Mouse (Mus musculus): ENCODE data around the gene Chd1l. TPM values are rescaled to one million over a fixed set of nuclear protein-coding genes. Genes with fewer than 3 reads are reported as not detected.

Gene Chd1l
- polyA plus RNA-seq, 1 experiment from 2014 or later = 17.5 TPM

- Histone ChIP-seq H3K4me1 (replicated peaks) (no peaks in the 10 kb centered on the region), H3K36me3 (peaks cover 20% of the 10 kb centered on the region), H3K27ac (no peak overlapping the region), H3K4me3 (no peak overlapping the region), H3K9me3 (no peaks in the 10 kb centered on the region), H3K27me3 (ENCODE audit: insufficient read depth, poor library complexity, severe bottlenecking) (no peaks in the 10 kb centered on the region)
- no peak for DNase-seq (ENCODE audit: low spot score)
- 94% methylated on average over 5 of the region's 5 CpGs for WGBS
Measured at GRCm38 (mm10) chr3:97558554-97558953, 51.4 kb downstream of the Chd1l start.

- H3K9me3 ChIP-seq = no peaks in the 10 kb centered on the region
Measured at GRCm38 (mm10) chr3:97546205-97546604, 63.8 kb downstream of the Chd1l start.

GRCm38 (mm10) chr3:97540171-97540570 lies 69.8 kb downstream of the Chd1l start:
- no peaks in the 10 kb centered on the region for H3K36me3 ChIP-seq
- no peaks in the 10 kb centered on the region for H3K9me3 ChIP-seq
- 16% methylated on average over 1 of the region's 1 CpGs for WGBS
- no peak overlapping the region for H3K27ac ChIP-seq
- no peaks in the 10 kb centered on the region for H3K4me1 ChIP-seq (replicated peaks)
- H3K27me3 ChIP-seq (ENCODE audit: insufficient read depth, poor library complexity, severe bottlenecking) = no peaks in the 10 kb centered on the region
- no peak for DNase-seq (ENCODE audit: low spot score)
- no peak overlapping the region for H3K4me3 ChIP-seq

More at GRCm38 (mm10) chr3:97546205-97546604, 63.8 kb downstream of the Chd1l start:
- H3K36me3 ChIP-seq = no peaks in the 10 kb centered on the region
- H3K27ac ChIP-seq = no peak overlapping the region
- peaks cover 14% of the 10 kb centered on the region; the same call in 1 of the 2 replicates for H3K4me1 ChIP-seq (replicated peaks)
- no peaks in the 10 kb centered on the region for H3K27me3 ChIP-seq (ENCODE audit: insufficient read depth, poor library complexity, severe bottlenecking)
- 38% methylated on average over 8 of the region's 8 CpGs for whole genome bisulfite sequencing
- DNase-seq (ENCODE audit: low spot score) = no peak
- no peak overlapping the region for H3K4me3 ChIP-seq

- 70% methylated on average over 1 of the region's 1 CpGs for WGBS
- no peak for DNase-seq (ENCODE audit: low spot score)
- Histone ChIP-seq H3K4me1 (replicated peaks) (no peaks in the 10 kb centered on the region), H3K27me3 (ENCODE audit: insufficient read depth, poor library complexity, severe bottlenecking) (no peaks in the 10 kb centered on the region), H3K36me3 (no peaks in the 10 kb centered on the region), H3K9me3 (no peaks in the 10 kb centered on the region), H3K4me3 (no peak overlapping the region), H3K27ac (no peak overlapping the region)
Measured at GRCm38 (mm10) chr3:97538634-97539033, 71.4 kb downstream of the Chd1l start.

- H3K4me1 ChIP-seq (replicated peaks) = no peaks in the 10 kb centered on the region
- H3K36me3 ChIP-seq = no peaks in the 10 kb centered on the region
- no peak for DNase-seq (ENCODE audit: low spot score)
- no peak overlapping the region for H3K27ac ChIP-seq
- no peaks in the 10 kb centered on the region for H3K9me3 ChIP-seq
- H3K4me3 ChIP-seq = no peak overlapping the region
- WGBS = 95% methylated on average over 2 of the region's 2 CpGs
- no peaks in the 10 kb centered on the region for H3K27me3 ChIP-seq (ENCODE audit: insufficient read depth, poor library complexity, severe bottlenecking)
Measured at GRCm38 (mm10) chr3:97537006-97537405, 73.0 kb downstream of the Chd1l start.

- 91% methylated on average over 5 of the region's 5 CpGs for WGBS
- no peak for DNase-seq (ENCODE audit: low spot score)
- Histone ChIP-seq H3K27ac (no peak overlapping the region), H3K4me3 (no peak overlapping the region), H3K36me3 (no peaks in the 10 kb centered on the region), H3K9me3 (no peaks in the 10 kb centered on the region), H3K4me1 (replicated peaks) (no peaks in the 10 kb centered on the region), H3K27me3 (ENCODE audit: insufficient read depth, poor library complexity, severe bottlenecking) (no peaks in the 10 kb centered on the region)
Measured at GRCm38 (mm10) chr3:97535660-97536059, 74.3 kb downstream of the Chd1l start.

- H3K4me3 ChIP-seq = no peak overlapping the region
- no peaks in the 10 kb centered on the region for H3K9me3 ChIP-seq
- no peaks in the 10 kb centered on the region for H3K36me3 ChIP-seq
- H3K27ac ChIP-seq = no peak overlapping the region
- H3K4me1 ChIP-seq (replicated peaks) = peaks cover 12% of the 10 kb centered on the region
- 85% methylated on average over 8 of the region's 8 CpGs for WGBS
- H3K27me3 ChIP-seq (ENCODE audit: insufficient read depth, poor library complexity, severe bottlenecking) = no peaks in the 10 kb centered on the region
- DNase-seq (ENCODE audit: low spot score) = no peak
Measured at GRCm38 (mm10) chr3:97525458-97525857, 84.5 kb downstream of the Chd1l start.

GRCm38 (mm10) chr3:97524835-97525234 lies 85.2 kb downstream of the Chd1l start:
- no peaks in the 10 kb centered on the region for H3K9me3 ChIP-seq
- H3K27ac ChIP-seq = no peak overlapping the region
- no peak overlapping the region for H3K4me3 ChIP-seq
- H3K4me1 ChIP-seq (replicated peaks) = peaks cover 12% of the 10 kb centered on the region
- H3K36me3 ChIP-seq = no peaks in the 10 kb centered on the region
- H3K27me3 ChIP-seq (ENCODE audit: insufficient read depth, poor library complexity, severe bottlenecking) = no peaks in the 10 kb centered on the region
- WGBS = 84% methylated on average over 5 of the region's 5 CpGs
- DNase-seq (ENCODE audit: low spot score) = no peak

- H3K27ac ChIP-seq = no peak overlapping the region; the same call in 1 of the 2 replicates
- DNase-seq (ENCODE audit: low spot score) = peak; percentile 36
- 74% methylated on average over 13 of the region's 13 CpGs for WGBS
Measured at GRCm38 (mm10) chr3:97521946-97522731, 87.9 kb downstream of the Chd1l start.

GRCm38 (mm10) chr3:97519883-97520282 lies 90.1 kb downstream of the Chd1l start:
- Histone ChIP-seq H3K27ac (no peak overlapping the region), H3K27me3 (ENCODE audit: insufficient read depth, poor library complexity, severe bottlenecking) (no peaks in the 10 kb centered on the region), H3K36me3 (no peaks in the 10 kb centered on the region), H3K4me1 (replicated peaks) (peaks cover 12% of the 10 kb centered on the region), H3K9me3 (peaks cover 21% of the 10 kb centered on the region), H3K4me3 (no peak overlapping the region)
- no peak for DNase-seq (ENCODE audit: low spot score)
- WGBS = 97% methylated on average over 11 of the region's 11 CpGs

More at GRCm38 (mm10) chr3:97521946-97522731, 87.9 kb downstream of the Chd1l start:
- Histone ChIP-seq H3K4me1 (replicated peaks) (peaks cover 12% of the 10 kb centered on the region), H3K36me3 (no peaks in the 10 kb centered on the region), H3K4me3 (no peak overlapping the region), H3K27me3 (ENCODE audit: insufficient read depth, poor library complexity, severe bottlenecking) (no peaks in the 10 kb centered on the region), H3K9me3 (peaks cover 21% of the 10 kb centered on the region)

GRCm38 (mm10) chr3:97512296-97512695 lies 97.7 kb downstream of the Chd1l start:
- no peak for DNase-seq (ENCODE audit: low spot score)
- H3K27me3 ChIP-seq (ENCODE audit: insufficient read depth, poor library complexity, severe bottlenecking) = no peaks in the 10 kb centered on the region
- peaks cover under 1% of the 10 kb centered on the region; the same call in 1 of the 2 replicates for H3K9me3 ChIP-seq
- 83% methylated on average over 3 of the region's 3 CpGs for WGBS
- H3K4me3 ChIP-seq = no peak overlapping the region
- no peaks in the 10 kb centered on the region for H3K36me3 ChIP-seq
- no peak overlapping the region for H3K27ac ChIP-seq
- no peaks in the 10 kb centered on the region for H3K4me1 ChIP-seq (replicated peaks)

Measured in hindbrain, embryonic 10.5 days (tissue).